Mouse (Mus musculus) embryonic facial prominence, embryonic 13.5 days (tissue): Measurements from ENCODE around the gene Prkar1b. TPM values are rescaled to one million over a fixed set of nuclear protein-coding genes. Genes with fewer than 3 reads are reported as not detected.
A peak's percentile ranks its signal among the peaks of the same experiment; 100 is the strongest.

ENCODE experiments used
- ATAC-seq: fragments of 200-750 bp; cut with Nextera tagmentation; 2 replicates; pipeline ENCODE4 v1.8.0; 2017; ENCODE audit warnings: low read depth; ENCODE audit not compliant: insufficient number of reproducible peaks, insufficient read depth, low FRiP score, low TSS enrichment
- H3K27ac ChIP-seq: fragments of 300-500 bp; sonication (generic); 2 replicates; pipeline ENCODE4 v1.5.1; 2015; ENCODE audit warnings: moderate library complexity, mild to moderate bottlenecking, inconsistent platforms
- H3K27me3 ChIP-seq: fragments of 300-500 bp; sonication (generic); 2 replicates; pipeline ENCODE4 v1.6.1; 2015; ENCODE audit warnings: mild to moderate bottlenecking, inconsistent platforms
- H3K36me3 ChIP-seq: fragments of 300-500 bp; sonication (generic); 2 replicates; pipeline ENCODE4 v1.6.1; 2015; ENCODE audit warnings: mild to moderate bottlenecking, inconsistent platforms
- H3K4me1 ChIP-seq: fragments of 300-500 bp; sonication (generic); 2 replicates; pipeline ENCODE4 v1.6.1; 2015; ENCODE audit warnings: inconsistent platforms
- H3K4me2 ChIP-seq: fragments of 300-500 bp; sonication (generic); 2 replicates; pipeline ENCODE4 v1.6.1; 2015; ENCODE audit warnings: moderate library complexity, mild to moderate bottlenecking, inconsistent platforms
- H3K4me3 ChIP-seq: fragments of 300-500 bp; sonication (generic); 2 replicates; pipeline ENCODE4 v1.5.1; 2015; ENCODE audit warnings: mild to moderate bottlenecking, inconsistent platforms
- H3K9ac ChIP-seq: fragments of 300-500 bp; sonication (generic); 2 replicates; pipeline ENCODE4 v1.6.1; 2015; ENCODE audit warnings: mild to moderate bottlenecking, inconsistent platforms
- H3K9me3 ChIP-seq: fragments of 300-500 bp; sonication (generic); 2 replicates; pipeline ENCODE4 v1.6.1; 2016; ENCODE audit warnings: inconsistent platforms
- WGBS: fragments of 180-500 bp; shearing (Covaris S2); methylation state at CpG from one replicate; pipeline ENCODE4 v1.1.7; 2015; ENCODE audit warnings: mixed read lengths; 5-methylcytosine and 5-hydroxymethylcytosine counted together
- polyA plus RNA-seq: library from polyadenylated mRNA; unstranded; fragments of >200 nt; fragmentation: Nextera tagmentation; extraction: Ambion mirVana; gene quantifications from 2 replicates; pipeline ENCODE4 v1.2.1, GENCODE M21; 2015

Gene Prkar1b
- polyA plus RNA-seq, 1 experiment from 2014 or later = 27.7 TPM

DNA sequence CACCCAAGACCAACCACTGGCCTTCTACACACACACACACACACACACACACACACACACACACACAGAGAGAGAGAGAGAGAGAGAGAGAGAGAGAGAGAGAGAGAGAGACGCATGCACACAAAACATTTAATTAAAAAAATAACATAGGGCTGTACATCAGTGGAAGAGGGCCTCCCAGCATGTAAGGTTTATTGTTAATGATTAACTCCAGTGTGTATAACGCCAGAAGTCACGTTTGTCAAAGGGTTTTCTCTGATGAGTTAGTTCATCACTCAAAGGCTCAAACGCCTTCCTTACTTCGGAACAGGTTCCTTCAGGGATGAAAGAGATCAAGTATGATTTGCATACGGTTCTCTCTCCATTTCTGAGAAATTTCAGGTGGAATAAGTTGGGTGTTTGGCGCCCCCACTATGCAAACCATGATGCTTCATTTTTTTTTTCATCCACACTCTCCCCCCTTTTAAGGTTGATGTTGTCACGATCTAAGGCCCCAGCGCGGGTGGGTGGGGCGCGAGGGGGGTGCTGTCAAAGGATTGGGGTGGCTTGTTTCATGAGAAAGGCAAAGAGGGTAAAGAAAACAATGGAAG lies 21.2 kb downstream of the Prkar1b start:
- Histone ChIP-seq H3K9me3 (no peaks in the 10 kb centered on the region), H3K27me3 (peaks cover 10% of the 10 kb centered on the region), H3K4me1 (peaks cover 7% of the 10 kb centered on the region), H3K36me3 (peaks cover 26% of the 10 kb centered on the region), H3K27ac (no peak overlapping the region), H3K9ac (peak overlapping the region; percentile 77; the same call in 1 of the 2 replicates), H3K4me2 (peak overlapping the region; percentile 82), H3K4me3 (peak overlapping the region; percentile 62)
- WGBS = 24% methylated on average over 12 of the region's 12 CpGs
- no peak for ATAC-seq

DNA sequence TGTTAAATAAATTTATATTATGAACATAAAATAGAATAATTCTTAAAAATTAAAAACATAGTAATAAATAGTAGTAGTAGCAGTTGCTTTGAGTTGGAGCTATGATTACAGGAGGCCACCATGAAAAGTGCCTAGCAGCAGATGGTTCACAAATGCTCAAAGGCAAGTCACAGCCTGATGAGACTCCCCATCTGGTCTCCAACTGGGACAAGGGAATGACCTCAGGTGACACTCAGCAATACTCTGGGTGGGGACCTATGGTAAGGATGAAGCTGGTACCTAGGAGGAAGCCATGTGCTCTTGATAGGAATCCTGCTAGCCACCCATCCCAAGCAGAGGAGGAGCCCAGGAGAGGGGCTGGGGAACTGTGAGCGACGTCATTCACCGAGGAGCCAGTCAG lies 24.1 kb downstream of the Prkar1b start:
- WGBS = 71% methylated on average over 3 of the region's 3 CpGs
- H3K9ac ChIP-seq = no peak overlapping the region
- ATAC-seq = no peak

DNA sequence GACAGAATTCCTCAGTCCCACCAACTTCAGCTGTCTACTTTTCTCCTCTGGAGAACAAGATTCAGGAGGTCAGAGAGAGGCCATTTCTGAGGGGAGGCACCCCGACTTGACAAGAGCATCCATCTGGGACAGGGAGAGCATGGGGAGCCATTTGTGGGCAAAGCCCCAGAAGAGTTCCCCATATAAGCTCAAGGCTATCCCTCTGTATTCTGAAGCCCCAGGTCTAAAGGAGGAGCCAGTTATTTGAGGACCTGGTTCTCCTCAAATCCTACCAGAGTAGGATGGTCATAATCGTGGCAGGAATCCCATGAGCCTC lies 30.9 kb downstream of the Prkar1b start:
- ATAC-seq = no peak
- no peak overlapping the region for H3K4me3 ChIP-seq
- no peak overlapping the region for H3K27ac ChIP-seq
- H3K4me2 ChIP-seq = no peak overlapping the region
- no peak overlapping the region for H3K9ac ChIP-seq
- H3K27me3 ChIP-seq = no peaks in the 10 kb centered on the region
- 59% methylated on average over 2 of the region's 2 CpGs for WGBS
- peaks cover 8% of the 10 kb centered on the region for H3K36me3 ChIP-seq
- H3K9me3 ChIP-seq = peaks cover 6% of the 10 kb centered on the region; the same call in 1 of the 2 replicates
- no peaks in the 10 kb centered on the region for H3K4me1 ChIP-seq

More for the DNA sequence above, 24.1 kb downstream of the Prkar1b start:
- Histone ChIP-seq H3K4me2 (no peak overlapping the region), H3K4me1 (peaks cover 7% of the 10 kb centered on the region), H3K27ac (no peak overlapping the region), H3K9me3 (peaks cover 6% of the 10 kb centered on the region; the same call in 1 of the 2 replicates), H3K4me3 (no peak overlapping the region), H3K36me3 (peaks cover 34% of the 10 kb centered on the region), H3K27me3 (peaks cover 10% of the 10 kb centered on the region)

DNA sequence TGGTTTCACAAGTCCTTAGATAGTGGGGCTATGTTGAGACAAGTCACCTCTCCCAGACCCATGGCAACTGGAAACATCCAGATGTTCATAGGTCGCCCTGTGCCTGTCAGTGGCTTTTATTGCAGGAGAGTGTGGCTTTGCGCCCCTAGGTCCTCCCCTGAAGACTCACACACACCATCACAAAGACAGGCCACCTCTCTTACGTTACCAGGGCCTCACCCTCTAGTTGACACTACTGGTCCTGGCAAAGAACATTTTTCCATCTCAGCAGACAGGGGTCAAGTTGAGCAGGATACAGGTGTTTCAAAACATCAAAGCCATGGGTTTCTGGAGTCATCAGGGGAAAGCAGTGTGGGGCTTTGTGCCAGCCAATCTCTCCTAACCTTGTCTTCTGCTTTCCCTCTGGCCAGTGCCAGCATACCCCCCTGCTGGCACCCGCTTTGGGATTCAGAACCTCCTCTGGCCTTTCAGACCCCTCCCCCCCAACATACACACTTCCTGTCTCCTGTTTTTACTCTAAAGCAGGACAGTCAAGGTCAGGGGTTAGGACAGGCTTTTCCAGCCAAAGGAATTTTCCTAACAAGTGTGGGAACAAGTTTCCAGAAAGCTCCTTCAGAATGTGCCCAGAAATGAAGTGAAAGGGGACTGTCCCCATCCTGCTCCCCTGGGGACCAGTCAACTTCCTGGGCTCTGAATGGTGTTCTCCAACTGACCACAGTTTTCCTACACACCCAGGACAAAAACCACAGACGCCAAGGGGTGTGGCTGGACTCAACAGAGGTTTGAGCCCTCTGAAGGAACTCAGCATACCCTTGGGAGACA lies 31.5 kb downstream of the Prkar1b start:
- H3K9ac ChIP-seq = no peak overlapping the region
- peaks cover 8% of the 10 kb centered on the region for H3K36me3 ChIP-seq
- H3K4me3 ChIP-seq = no peak overlapping the region
- no peak overlapping the region for H3K4me2 ChIP-seq
- H3K9me3 ChIP-seq = peaks cover 6% of the 10 kb centered on the region; the same call in 1 of the 2 replicates
- H3K27me3 ChIP-seq = no peaks in the 10 kb centered on the region
- H3K27ac ChIP-seq = no peak overlapping the region
- no peaks in the 10 kb centered on the region for H3K4me1 ChIP-seq
- 67% methylated on average over 5 of the region's 5 CpGs for WGBS
- ATAC-seq = no peak

DNA sequence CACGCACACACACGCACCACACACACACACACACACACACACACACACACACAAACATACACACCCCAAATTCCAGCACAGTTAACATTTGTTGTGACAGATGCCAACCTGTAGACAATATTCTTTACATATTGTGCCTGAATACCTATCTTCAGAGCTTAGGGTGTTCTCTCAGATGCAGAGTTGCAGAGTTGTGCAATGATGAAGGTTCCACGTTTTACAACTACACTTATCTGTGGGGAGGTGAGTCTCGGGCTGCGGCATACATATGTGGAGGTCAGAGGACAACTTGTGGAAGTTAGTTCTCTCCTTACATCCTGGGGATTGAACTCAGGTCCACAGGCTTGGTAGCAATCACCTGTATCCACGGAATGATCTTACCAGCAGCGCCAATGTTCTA lies 34.3 kb downstream of the Prkar1b start:
- no peaks in the 10 kb centered on the region for H3K4me1 ChIP-seq

DNA sequence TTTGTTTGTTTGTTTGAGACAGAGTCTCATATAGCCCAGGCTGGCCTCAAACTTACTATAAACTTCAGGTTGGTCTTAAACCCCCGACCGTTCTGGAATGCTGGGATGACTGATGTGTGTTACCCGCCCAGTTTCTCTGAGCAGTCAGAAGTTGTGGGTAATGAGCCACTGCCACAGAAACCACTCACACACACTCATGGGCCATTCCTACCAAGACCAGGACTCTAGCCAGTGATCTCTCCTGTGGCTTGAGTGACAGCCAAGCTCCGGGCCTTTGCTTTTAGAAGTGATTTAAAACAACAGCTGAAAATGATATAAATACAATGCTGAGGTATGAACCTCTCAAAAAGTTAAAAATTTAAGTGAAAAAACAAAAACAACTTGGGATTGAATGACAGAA lies 34.9 kb downstream of the Prkar1b start:
- H3K36me3 ChIP-seq = no peaks in the 10 kb centered on the region
- H3K9ac ChIP-seq = no peak overlapping the region
- no peak overlapping the region for H3K4me2 ChIP-seq
- no peak for ATAC-seq
- no peaks in the 10 kb centered on the region for H3K4me1 ChIP-seq
- whole genome bisulfite sequencing = 68% methylated on average over 4 of the region's 4 CpGs
- H3K9me3 ChIP-seq = no peaks in the 10 kb centered on the region
- no peak overlapping the region for H3K27ac ChIP-seq
- H3K27me3 ChIP-seq = no peaks in the 10 kb centered on the region
- no peak overlapping the region for H3K4me3 ChIP-seq

More for the DNA sequence above, 34.3 kb downstream of the Prkar1b start:
- no peak overlapping the region for H3K4me2 ChIP-seq
- 91% methylated on average over 7 of the region's 7 CpGs for WGBS
- H3K36me3 ChIP-seq = no peaks in the 10 kb centered on the region
- H3K4me3 ChIP-seq = no peak overlapping the region
- H3K27me3 ChIP-seq = no peaks in the 10 kb centered on the region
- H3K9me3 ChIP-seq = no peaks in the 10 kb centered on the region
- no peak overlapping the region for H3K27ac ChIP-seq
- no peak for ATAC-seq
- H3K9ac ChIP-seq = no peak overlapping the region

DNA sequence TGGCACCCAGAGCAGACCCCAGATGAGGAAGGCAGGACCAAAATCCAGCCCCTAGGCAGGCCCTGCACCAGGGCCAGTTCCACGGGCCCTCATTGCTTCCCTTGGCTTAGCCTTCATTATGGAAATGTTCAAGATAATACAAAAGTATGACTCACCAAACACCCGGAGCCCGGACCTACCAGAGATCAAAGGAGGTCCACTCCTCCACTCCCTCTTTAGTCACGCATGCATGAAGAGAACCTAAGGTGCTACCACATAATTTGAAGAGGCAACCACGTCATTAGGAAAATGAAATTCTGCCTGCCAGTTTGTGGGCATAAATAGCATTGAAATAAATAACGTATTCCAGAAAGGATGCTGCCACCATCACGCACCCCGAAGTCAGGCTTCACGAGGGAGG lies 37.4 kb downstream of the Prkar1b start:
- Histone ChIP-seq H3K4me1 (no peaks in the 10 kb centered on the region), H3K4me3 (no peak overlapping the region), H3K9ac (no peak overlapping the region), H3K36me3 (peaks cover 10% of the 10 kb centered on the region), H3K27me3 (no peaks in the 10 kb centered on the region), H3K9me3 (no peaks in the 10 kb centered on the region), H3K4me2 (no peak overlapping the region), H3K27ac (no peak overlapping the region)
- ATAC-seq = no peak
- WGBS = 68% methylated on average over 9 of the region's 9 CpGs

DNA sequence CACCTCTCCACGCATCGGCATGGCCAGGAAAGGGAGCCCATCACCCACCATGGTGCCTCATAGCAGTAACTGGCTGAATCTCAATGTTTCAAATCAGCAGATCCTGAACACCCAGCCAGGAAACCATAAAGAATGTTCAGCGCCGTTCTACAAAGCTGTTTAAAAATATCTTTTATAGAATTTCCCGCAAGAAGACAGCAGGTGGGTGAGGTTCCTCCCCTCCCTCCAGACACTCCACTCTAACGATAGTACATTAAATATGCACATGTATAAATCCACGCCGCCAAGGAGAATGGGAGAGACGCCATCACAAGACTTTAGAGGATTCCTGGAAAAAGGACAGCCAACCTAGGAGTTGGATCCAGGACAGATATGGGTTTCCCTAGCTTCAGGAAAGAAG lies 37.8 kb downstream of the Prkar1b start:
- ATAC-seq = no peak
- H3K4me3 ChIP-seq = no peak overlapping the region
- H3K9me3 ChIP-seq = no peaks in the 10 kb centered on the region
- peaks cover 14% of the 10 kb centered on the region for H3K36me3 ChIP-seq
- no peaks in the 10 kb centered on the region for H3K27me3 ChIP-seq
- WGBS = 85% methylated on average over 9 of the region's 9 CpGs
- no peak overlapping the region for H3K9ac ChIP-seq
- H3K27ac ChIP-seq = no peak overlapping the region
- H3K4me1 ChIP-seq = no peaks in the 10 kb centered on the region
- H3K4me2 ChIP-seq = no peak overlapping the region

DNA sequence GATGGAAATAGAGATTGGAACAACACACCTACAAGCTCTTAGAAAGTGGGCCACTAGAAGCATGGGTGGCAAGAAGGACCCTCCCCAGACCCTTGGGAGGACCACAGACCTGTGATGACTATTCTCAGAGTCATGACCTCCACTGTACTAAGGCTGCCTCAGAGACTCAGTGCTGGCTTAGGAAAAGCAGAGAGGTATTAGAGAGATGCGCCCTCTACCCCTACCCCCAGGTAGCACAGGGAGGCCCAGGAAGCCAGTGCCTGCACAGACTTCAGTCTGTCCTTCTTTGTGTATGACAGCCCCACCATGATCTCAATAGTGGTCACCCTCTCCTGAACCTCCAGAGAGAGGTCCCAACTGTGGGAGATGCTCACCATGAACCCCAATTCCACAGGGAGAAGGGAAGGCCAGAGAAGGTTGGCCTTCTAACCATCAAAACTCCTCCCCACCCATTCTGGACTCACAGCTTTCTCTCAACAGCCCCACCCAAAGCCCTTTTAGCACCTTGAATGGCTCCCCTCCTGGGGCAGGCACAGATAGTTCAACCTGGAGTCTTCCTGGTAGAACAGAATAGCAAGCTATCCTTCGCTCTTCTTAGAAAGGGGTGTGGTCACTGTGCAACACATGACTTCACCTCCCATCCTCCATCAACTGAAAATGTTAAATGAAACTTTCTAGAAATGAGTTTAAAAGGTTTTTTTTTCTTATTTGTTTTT lies 39.5 kb downstream of the Prkar1b start:
- Histone ChIP-seq H3K36me3 (peaks cover 26% of the 10 kb centered on the region), H3K4me1 (no peaks in the 10 kb centered on the region), H3K9ac (no peak overlapping the region), H3K4me2 (no peak overlapping the region), H3K27me3 (no peaks in the 10 kb centered on the region), H3K4me3 (no peak overlapping the region), H3K9me3 (no peaks in the 10 kb centered on the region), H3K27ac (no peak overlapping the region)
- WGBS = 82% methylated on average over 2 of the region's 2 CpGs
- no peak for ATAC-seq

DNA sequence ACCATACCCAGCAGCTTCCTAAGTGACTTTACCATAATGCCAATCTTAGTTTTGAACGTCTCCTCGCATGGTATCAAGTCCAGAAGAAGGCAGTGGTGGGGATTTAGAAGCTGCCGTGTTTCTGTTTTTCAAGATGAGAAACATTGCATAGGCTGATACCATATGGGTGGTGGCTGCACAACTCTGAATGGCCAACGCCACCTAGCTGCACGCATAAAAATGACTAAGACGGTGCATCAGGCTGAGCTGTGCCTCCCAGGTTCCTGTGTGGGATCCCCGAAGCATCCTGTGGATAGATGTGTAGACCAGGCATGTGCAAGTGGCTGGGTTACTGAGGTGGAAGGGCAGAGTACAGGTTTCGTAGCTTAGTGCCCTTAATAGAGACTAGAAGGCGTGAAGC lies 42.0 kb downstream of the Prkar1b start:
- WGBS = 72% methylated on average over 9 of the region's 9 CpGs

DNA sequence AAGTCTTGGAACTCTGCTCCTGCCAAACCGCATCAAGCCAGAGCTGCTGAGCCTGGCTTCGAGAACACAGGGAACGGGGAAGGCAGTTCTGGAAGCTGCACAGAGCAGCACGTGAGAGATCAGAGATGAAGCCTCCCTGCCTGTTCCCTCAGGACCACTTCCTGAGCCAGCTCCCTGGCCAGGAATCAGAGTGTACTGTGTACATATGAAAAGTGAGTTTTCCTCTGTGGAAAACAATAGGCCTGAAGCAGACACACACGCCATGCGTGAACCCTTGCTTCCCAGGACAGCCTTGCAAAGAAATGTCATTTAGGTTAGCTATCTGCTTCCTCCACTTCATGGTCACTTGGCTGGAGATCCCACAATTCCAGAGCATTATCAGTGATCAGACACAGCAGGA lies 48.0 kb downstream of the Prkar1b start:
- H3K27ac ChIP-seq = no peak overlapping the region
- H3K9ac ChIP-seq = no peak overlapping the region
- H3K9me3 ChIP-seq = no peaks in the 10 kb centered on the region
- 68% methylated on average over 6 of the region's 6 CpGs for WGBS
- no peak overlapping the region for H3K4me2 ChIP-seq
- peaks cover 8% of the 10 kb centered on the region for H3K4me1 ChIP-seq
- no peak for ATAC-seq
- H3K4me3 ChIP-seq = no peak overlapping the region
- peaks cover 20% of the 10 kb centered on the region for H3K36me3 ChIP-seq
- no peaks in the 10 kb centered on the region for H3K27me3 ChIP-seq

More for the DNA sequence above, 42.0 kb downstream of the Prkar1b start:
- peaks cover 35% of the 10 kb centered on the region for H3K36me3 ChIP-seq
- no peaks in the 10 kb centered on the region for H3K9me3 ChIP-seq
- H3K4me3 ChIP-seq = no peak overlapping the region
- H3K4me1 ChIP-seq = no peaks in the 10 kb centered on the region
- H3K4me2 ChIP-seq = no peak overlapping the region
- H3K27me3 ChIP-seq = no peaks in the 10 kb centered on the region
- no peak for ATAC-seq
- no peak overlapping the region for H3K9ac ChIP-seq
- H3K27ac ChIP-seq = no peak overlapping the region
